Mouse (Mus musculus): ENCODE data around the gene Zar1. TPM values are rescaled to one million over a fixed set of nuclear protein-coding genes. Genes with fewer than 3 reads are reported as not detected.

Zar1 gene
- not detected for polyA plus RNA-seq (2017; shearing (Covaris generic))

GRCm38 (mm10) chr5:72580970-72581332, at the start of gene Zar1:
Gene Zar1, minus strand, starts transcription at chr5:72581254.

GRCm38 (mm10) chr5:72587192-72587681, 6.2 kb upstream of the Zar1 start, which contains the start of gene Gm5868:
Gene Gm5868, minus strand, starts transcription at chr5:72587551.

GRCm38 (mm10) chr5:72559544-72560049, 21.5 kb downstream of the Zar1 start, which contains the start of gene Nfxl1:
Gene Nfxl1, minus strand, starts transcription at chr5:72559684.

Other genes with a start within 250 kb of the Zar1 start
- 0.30 TPM for gene Corin, start 76.8 kb downstream of the Zar1 start, polyA plus RNA-seq (2017; shearing (Covaris generic))
- 7.4 TPM for gene Nfxl1, start 21.6 kb downstream of the Zar1 start, polyA plus RNA-seq (2017; shearing (Covaris generic))
- not detected for gene Gm5868, start 6.3 kb upstream of the Zar1 start, polyA plus RNA-seq (2017; shearing (Covaris generic))
- 1.1 TPM for gene Cnga1, start 63.0 kb upstream of the Zar1 start, polyA plus RNA-seq (2017; shearing (Covaris generic))
- 28.1 TPM for gene Nipal1, start 66.5 kb upstream of the Zar1 start, polyA plus RNA-seq (2017; shearing (Covaris generic))
- 64.2 TPM for gene Txk, start 171.5 kb upstream of the Zar1 start, polyA plus RNA-seq (2017; shearing (Covaris generic))

Measured in inflammation-experienced regulatory T-cells, adult 16 weeks (primary cell).